Mouse (Mus musculus) activated CD4-positive, CD25-positive, alpha-beta regulatory T cell, adult 4 months (primary cell): ENCODE results near the gene Ubxn11. TPM values are rescaled to one million over a fixed set of nuclear protein-coding genes. Genes with fewer than 3 reads are reported as not detected.

ENCODE experiments used
- ATAC-seq: one replicate; pipeline ENCODE4 v1.8.0; 2017
- polyA plus RNA-seq, 2 experiments: library from polyadenylated mRNA; unstranded; fragments of 100-300 nt; shearing (Covaris generic); gene quantifications; one replicate each; pipeline ENCODE4 v1.2.1; 2017

Ubxn11 gene
- 10 to 100 TPM; 33.7 to 34.2 TPM for polyA plus RNA-seq

- peak; percentile 74 for ATAC-seq
Measured at GRCm38 (mm10) chr4:134101979-134102741, at the start of gene Ubxn11. TSS of gene Ubxn11 (plus strand) at chr4:134102570.

- no peak for ATAC-seq
Measured at GRCm38 (mm10) chr4:134053538-134053937, 48.8 kb upstream of the Ubxn11 start, which contains the start of gene Zfp683. TSS of gene Zfp683 (plus strand) at chr4:134053838.

GRCm38 (mm10) chr4:134058166-134058715 lies 44.1 kb upstream of the Ubxn11 start:
- peak; percentile 57 for ATAC-seq

- ATAC-seq = no peak
Measured at GRCm38 (mm10) chr4:134058908-134059307, 43.5 kb upstream of the Ubxn11 start.

- ATAC-seq = no peak
Measured at GRCm38 (mm10) chr4:134060135-134060865, 42.1 kb upstream of the Ubxn11 start, which contains the start of gene Crybg2. TSS of gene Crybg2 (plus strand) at chr4:134060815.

GRCm38 (mm10) chr4:134061166-134061830 lies 41.1 kb upstream of the Ubxn11 start:
- ATAC-seq = peak; percentile 63

GRCm38 (mm10) chr4:134061944-134062446 lies 40.4 kb upstream of the Ubxn11 start:
- peak; percentile 32 for ATAC-seq

GRCm38 (mm10) chr4:134062561-134062960 lies 39.8 kb upstream of the Ubxn11 start:
- ATAC-seq = no peak

- no peak for ATAC-seq
Measured at GRCm38 (mm10) chr4:134065431-134066004, 36.9 kb upstream of the Ubxn11 start.

GRCm38 (mm10) chr4:134067383-134067782 lies 35.0 kb upstream of the Ubxn11 start:
- ATAC-seq = no peak

- no peak for ATAC-seq
Measured at GRCm38 (mm10) chr4:134067833-134068544, 34.4 kb upstream of the Ubxn11 start.

- no peak for ATAC-seq
Measured at GRCm38 (mm10) chr4:134068793-134069580, 33.4 kb upstream of the Ubxn11 start.

GRCm38 (mm10) chr4:134078694-134079093 lies 23.7 kb upstream of the Ubxn11 start:
- ATAC-seq = no peak

- ATAC-seq = no peak
Measured at GRCm38 (mm10) chr4:134080674-134081073, 21.7 kb upstream of the Ubxn11 start.

- ATAC-seq = peak; percentile 87
Measured at GRCm38 (mm10) chr4:134081730-134082386, 20.5 kb upstream of the Ubxn11 start.

- ATAC-seq = no peak
Measured at GRCm38 (mm10) chr4:134082460-134082859, 19.9 kb upstream of the Ubxn11 start.

GRCm38 (mm10) chr4:134084999-134085398 lies 17.4 kb upstream of the Ubxn11 start:
- ATAC-seq = no peak

- peak; percentile 71 for ATAC-seq
Measured at GRCm38 (mm10) chr4:134087412-134087811, 15.0 kb upstream of the Ubxn11 start.

- no peak for ATAC-seq
Measured at GRCm38 (mm10) chr4:134089029-134089428, 13.3 kb upstream of the Ubxn11 start.
